Mouse (Mus musculus) heart, embryonic 12.5 days (tissue): ENCODE measurements around the gene Trim26. TPM values are rescaled to one million over a fixed set of nuclear protein-coding genes. Genes with fewer than 3 reads are reported as not detected.
"Not testable (repeated sequence)": the region's sequence is repeated elsewhere in the genome, so short reads cannot be mapped to it uniquely, and the experiment has no call there.

Experiments
- ATAC-seq: fragments of 200-750 bp; cut with Nextera tagmentation; 2 replicates; pipeline ENCODE4 v1.8.0; 2017; ENCODE audit warnings: moderate TSS enrichment, moderate library complexity; ENCODE audit not compliant: insufficient number of reproducible peaks, low FRiP score
- H3K27ac ChIP-seq: fragments of 300-500 bp; sonication (generic); 2 replicates; pipeline ENCODE4 v1.5.1; 2016; ENCODE audit warnings: mild to moderate bottlenecking, moderate library complexity; ENCODE audit not compliant: poor library complexity, severe bottlenecking
- H3K27me3 ChIP-seq: fragments of 300-500 bp; sonication (generic); replicated peaks from 2 replicates; pipeline ENCODE4 v1.6.1; 2016; ENCODE audit warnings: mild to moderate bottlenecking, moderate library complexity
- H3K36me3 ChIP-seq: fragments of 300-500 bp; sonication (generic); 2 replicates; pipeline ENCODE4 v1.6.1; 2016; ENCODE audit warnings: mild to moderate bottlenecking, moderate library complexity
- H3K4me1 ChIP-seq: fragments of 300-500 bp; sonication (generic); replicated peaks from 2 replicates; pipeline ENCODE4 v1.6.1; 2016; ENCODE audit warnings: mild to moderate bottlenecking
- H3K4me2 ChIP-seq: fragments of 300-500 bp; sonication (generic); 2 replicates; pipeline ENCODE4 v1.6.1; 2016; ENCODE audit warnings: mild to moderate bottlenecking, moderate library complexity
- H3K4me3 ChIP-seq: fragments of 300-500 bp; sonication (generic); 2 replicates; pipeline ENCODE4 v1.5.1; 2016; ENCODE audit warnings: mild to moderate bottlenecking
- H3K9ac ChIP-seq: fragments of 300-500 bp; sonication (generic); 2 replicates; pipeline ENCODE4 v1.6.1; 2016; ENCODE audit warnings: mild to moderate bottlenecking, moderate library complexity
- H3K9me3 ChIP-seq: fragments of 300-500 bp; sonication (generic); replicated peaks from 2 replicates; pipeline ENCODE4 v1.6.1; 2016; ENCODE audit warnings: mild to moderate bottlenecking, moderate library complexity
- WGBS: fragments of 180-500 bp; shearing (Covaris S2); methylation state at CpG from one replicate; pipeline ENCODE4 v1.1.7; 2016; 5-methylcytosine and 5-hydroxymethylcytosine counted together
- polyA plus RNA-seq: library from polyadenylated mRNA; unstranded; fragments of >200 nt; fragmentation: Nextera tagmentation; extraction: Ambion mirVana; gene quantifications from 2 replicates; pipeline ENCODE4 v1.2.1, GENCODE M21; 2016

The Trim26 gene
- 28.8 and 28.9 TPM in 2 replicates for polyA plus RNA-seq

- Histone ChIP-seq H3K4me1 (peaks cover 18% of the 10 kb centered on the region; the same call in 1 of the 2 replicates), H3K36me3 (peaks cover 12% of the 10 kb centered on the region; the same call in 1 of the 2 replicates), H3K4me2 (peak within 1 kb of the TSS; percentile 81), H3K9ac (peak within 1 kb of the TSS; percentile 90), H3K27me3 (no peaks in the 10 kb centered on the region), H3K27ac (peak within 1 kb of the TSS; percentile 97), H3K9me3 (no peaks in the 10 kb centered on the region), H3K4me3 (peak within 1 kb of the TSS; percentile 87)
- ATAC-seq: peak; percentile 99
- under 1% methylated on average over 58 of the region's 58 CpGs for WGBS
These were observed at the start of gene Trim26 for GRCm38 (mm10) chr17:36836874-36837647. Gene Trim26 (plus strand): TSS chr17:36837134.

- no peaks in the 10 kb centered on the region for H3K36me3 ChIP-seq
- 75% methylated on average over 2 of the region's 2 CpGs for WGBS
- H3K27me3 ChIP-seq: no peaks in the 10 kb centered on the region; the same call in 1 of the 2 replicates
- no peak overlapping the region for H3K4me2 ChIP-seq
- no peak overlapping the region for H3K27ac ChIP-seq
- no peak overlapping the region for H3K4me3 ChIP-seq
- no peak for ATAC-seq
- no peaks in the 10 kb centered on the region for H3K9me3 ChIP-seq
- no peaks in the 10 kb centered on the region for H3K4me1 ChIP-seq
- no peak overlapping the region for H3K9ac ChIP-seq
These were observed 48.6 kb upstream of the Trim26 start for GRCm38 (mm10) chr17:36788351-36788750.

- not testable (repeated sequence) for H3K9me3 ChIP-seq, H3K27ac ChIP-seq, ATAC-seq, H3K4me1 ChIP-seq, H3K27me3 ChIP-seq, H3K9ac ChIP-seq, H3K4me2 ChIP-seq, H3K4me3 ChIP-seq, H3K36me3 ChIP-seq
These were observed 48.1 kb upstream of the Trim26 start for GRCm38 (mm10) chr17:36788801-36789200.

- no peaks in the 10 kb centered on the region for H3K9me3 ChIP-seq
- no peaks in the 10 kb centered on the region for H3K4me1 ChIP-seq
- no peaks in the 10 kb centered on the region for H3K36me3 ChIP-seq
- H3K27me3 ChIP-seq: no peaks in the 10 kb centered on the region
- H3K27ac ChIP-seq: no peak overlapping the region
- H3K4me2 ChIP-seq: no peak overlapping the region
- no peak for ATAC-seq
- H3K4me3 ChIP-seq: no peak overlapping the region
- WGBS: 71% methylated on average over 10 of the region's 10 CpGs
- no peak overlapping the region for H3K9ac ChIP-seq
These were observed 37.4 kb upstream of the Trim26 start for GRCm38 (mm10) chr17:36799493-36799892.

- not testable (repeated sequence) for H3K27ac ChIP-seq, ATAC-seq, H3K4me2 ChIP-seq, H3K9me3 ChIP-seq, H3K27me3 ChIP-seq, H3K4me1 ChIP-seq, H3K36me3 ChIP-seq, H3K9ac ChIP-seq, H3K4me3 ChIP-seq
- 37% methylated on average over 4 of the region's 4 CpGs for WGBS
These were observed 36.9 kb upstream of the Trim26 start for GRCm38 (mm10) chr17:36799921-36800462.

- H3K4me2 ChIP-seq: no peak within 1 kb of the TSS
- H3K27ac ChIP-seq: no peak within 1 kb of the TSS
- H3K4me1 ChIP-seq: no peaks in the 10 kb centered on the region
- H3K27me3 ChIP-seq: 0 out of 2 replicates have a peak, but pooled peaks cover 6% of the 10 kb centered on the region
- no peak for ATAC-seq
- H3K36me3 ChIP-seq: no peaks in the 10 kb centered on the region
- H3K9me3 ChIP-seq: no peaks in the 10 kb centered on the region
- H3K9ac ChIP-seq: no peak within 1 kb of the TSS
- H3K4me3 ChIP-seq: no peak within 1 kb of the TSS
These were observed 25.1 kb upstream of the Trim26 start, which contains the start of gene H2-M10.6 for GRCm38 (mm10) chr17:36811871-36812270. Gene H2-M10.6 (plus strand): TSS chr17:36812171.

GRCm38 (mm10) chr17:36824005-36824404 lies 12.9 kb upstream of the Trim26 start:
- H3K36me3 ChIP-seq: no peaks in the 10 kb centered on the region
- H3K27ac ChIP-seq: no peak overlapping the region
- H3K27me3 ChIP-seq: no peaks in the 10 kb centered on the region
- no peak overlapping the region for H3K4me2 ChIP-seq
- H3K4me3 ChIP-seq: no peak overlapping the region
- no peak overlapping the region for H3K9ac ChIP-seq
- H3K9me3 ChIP-seq: no peaks in the 10 kb centered on the region
- ATAC-seq: 0 out of 2 replicates have a peak, but pooled peaks have one; percentile 18
- no peaks in the 10 kb centered on the region for H3K4me1 ChIP-seq

GRCm38 (mm10) chr17:36825525-36825924 lies 11.4 kb upstream of the Trim26 start:
- no peak for ATAC-seq
- no peaks in the 10 kb centered on the region for H3K4me1 ChIP-seq
- H3K4me3 ChIP-seq: no peak overlapping the region
- H3K4me2 ChIP-seq: no peak overlapping the region
- H3K36me3 ChIP-seq: no peaks in the 10 kb centered on the region
- H3K27ac ChIP-seq: no peak overlapping the region
- H3K9me3 ChIP-seq: no peaks in the 10 kb centered on the region
- WGBS: 19% methylated on average over 4 of the region's 4 CpGs
- no peak overlapping the region for H3K9ac ChIP-seq
- no peaks in the 10 kb centered on the region for H3K27me3 ChIP-seq

GRCm38 (mm10) chr17:36826002-36826401 lies 10.9 kb upstream of the Trim26 start:
- not testable (repeated sequence) for H3K9ac ChIP-seq, H3K4me2 ChIP-seq, H3K4me3 ChIP-seq, H3K27me3 ChIP-seq, H3K9me3 ChIP-seq, H3K27ac ChIP-seq, H3K4me1 ChIP-seq, H3K36me3 ChIP-seq
- ATAC-seq: peak; percentile 29; the same call in 1 of the 2 replicates
- 19% methylated on average over 5 of the region's 5 CpGs for WGBS

GRCm38 (mm10) chr17:36828488-36828887 lies 8.4 kb upstream of the Trim26 start:
- Histone ChIP-seq H3K9ac (no peak overlapping the region), H3K27me3 (no peaks in the 10 kb centered on the region), H3K4me1 (no peaks in the 10 kb centered on the region)

GRCm38 (mm10) chr17:36830470-36830869 lies 6.5 kb upstream of the Trim26 start:
- Histone ChIP-seq H3K9ac (no peak overlapping the region), H3K36me3 (no peaks in the 10 kb centered on the region), H3K27me3 (no peaks in the 10 kb centered on the region), H3K4me1 (no peaks in the 10 kb centered on the region), H3K9me3 (no peaks in the 10 kb centered on the region), H3K27ac (no peak overlapping the region), H3K4me2 (no peak overlapping the region), H3K4me3 (no peak overlapping the region)
- WGBS: 65% methylated on average over 3 of the region's 3 CpGs
- no peak for ATAC-seq

More at GRCm38 (mm10) chr17:36828488-36828887, 8.4 kb upstream of the Trim26 start:
- no peak overlapping the region for H3K4me2 ChIP-seq
- H3K27ac ChIP-seq: no peak overlapping the region
- H3K4me3 ChIP-seq: no peak overlapping the region
- 80% methylated on average over 2 of the region's 2 CpGs for WGBS
- no peak for ATAC-seq
- no peaks in the 10 kb centered on the region for H3K36me3 ChIP-seq
- H3K9me3 ChIP-seq: no peaks in the 10 kb centered on the region
